Mouse (Mus musculus) kidney, adult 2 months (tissue): ENCODE measurements at regions not wholly inside any gene's neighbourhood (a gene's known extent, or its start where the extent isn't known, plus 50 kb on each side); places are given as distances from the start of the nearest gene placed in this dataset.

Experiments used
- CTCF ChIP-seq: fragments of 200-500 bp; conservative IDR thresholded peaks from 2 replicates; pipeline ENCODE4 v1.5.1; 2011; ENCODE audit warnings: low read depth, mild to moderate bottlenecking, control low read depth, low read length, moderate library complexity, mixed read lengths; ENCODE audit not compliant: insufficient read depth, insufficient read length
- POLR2A ChIP-seq: fragments of 200-500 bp; IDR thresholded peaks from one replicate; pipeline ENCODE4 v1.6.1; 2011; ENCODE audit warnings: low read depth, low read length, control low read depth

DNA sequence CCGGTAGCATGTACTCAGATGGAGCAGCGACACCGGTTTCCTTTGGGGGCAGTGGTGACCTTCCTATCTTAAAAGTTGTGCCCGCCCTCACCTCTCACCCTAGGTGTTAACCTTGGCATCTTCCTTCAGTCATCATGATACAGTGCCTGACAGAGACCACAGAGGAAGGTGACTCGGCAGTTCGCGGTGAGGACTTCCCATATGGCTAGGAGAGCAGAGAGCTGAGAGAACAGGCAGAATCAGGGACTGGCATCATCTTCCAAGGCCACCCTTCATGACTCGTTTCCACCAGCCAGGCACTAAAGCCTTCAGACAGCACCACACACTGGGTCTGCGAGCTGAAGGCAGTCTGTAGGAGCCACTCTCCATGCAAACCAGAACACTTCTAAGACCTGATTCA lies 116.2 kb downstream of the Dhrs2 start:
- no peak for TF ChIP-seq POLR2A
- no peak for TF ChIP-seq CTCF
